Mouse (Mus musculus) heart, embryonic 16.5 days (tissue): ENCODE measurements around the gene Mtch1. TPM values are rescaled to one million over a fixed set of nuclear protein-coding genes. Genes with fewer than 3 reads are reported as not detected.
"Not testable (repeated sequence)": the region's sequence is repeated elsewhere in the genome, so short reads cannot be mapped to it uniquely, and the experiment has no call there.

Experiments
- ATAC-seq: fragments of 200-750 bp; cut with Nextera tagmentation; replicated peaks from 2 replicates; pipeline ENCODE4 v1.8.0; 2017; ENCODE audit warnings: moderate number of reproducible peaks; ENCODE audit not compliant: insufficient read depth, low FRiP score; ENCODE audit errors: extremely low read depth
- H3K27ac ChIP-seq: fragments of 300-500 bp; sonication (generic); 2 replicates; pipeline ENCODE4 v1.5.1; 2014; ENCODE audit warnings: mild to moderate bottlenecking, low read length, control low read depth, moderate library complexity
- H3K27me3 ChIP-seq: fragments of 300-500 bp; sonication (generic); 2 replicates; pipeline ENCODE4 v1.6.1; 2014; ENCODE audit warnings: low read length, mixed read lengths; ENCODE audit not compliant: control insufficient read depth, insufficient read depth
- H3K36me3 ChIP-seq: fragments of 300-500 bp; sonication (generic); 2 replicates; pipeline ENCODE4 v1.6.1; 2014; ENCODE audit not compliant: control insufficient read depth, insufficient read depth
- H3K4me1 ChIP-seq: fragments of 300-500 bp; sonication (generic); 2 replicates; pipeline ENCODE4 v1.6.1; 2014; ENCODE audit warnings: low read length, mixed read lengths; ENCODE audit not compliant: control insufficient read depth, insufficient read depth
- H3K4me2 ChIP-seq: fragments of 300-500 bp; sonication (generic); 2 replicates; pipeline ENCODE4 v1.6.1; 2014; ENCODE audit warnings: low read depth, mild to moderate bottlenecking, control low read depth, low read length
- H3K4me3 ChIP-seq: fragments of 300-500 bp; sonication (generic); 2 replicates; pipeline ENCODE4 v1.5.1; 2014; ENCODE audit warnings: mild to moderate bottlenecking, control low read depth, low read length
- H3K9ac ChIP-seq: fragments of 300-500 bp; sonication (generic); 2 replicates; pipeline ENCODE4 v1.6.1; 2014; ENCODE audit warnings: low read length, control low read depth
- H3K9me3 ChIP-seq: fragments of 300-500 bp; sonication (generic); replicated peaks from 2 replicates; pipeline ENCODE4 v1.6.1; 2016; ENCODE audit warnings: low read length; ENCODE audit not compliant: control insufficient read depth
- WGBS: fragments of 180-500 bp; shearing (Covaris S2); extraction: QIAGEN DNeasy Blood & Tissue Kit; methylation state at CpG from one replicate; pipeline ENCODE4 v1.1.7; 2014; 5-methylcytosine and 5-hydroxymethylcytosine counted together
- polyA plus RNA-seq: library from polyadenylated mRNA; unstranded; fragments of >200 nt; fragmentation: Nextera tagmentation; extraction: Ambion mirVana; gene quantifications from 2 replicates; pipeline ENCODE4 v1.2.1, GENCODE M21; 2015

The Mtch1 gene
- 220 and 273 TPM in 2 replicates for polyA plus RNA-seq

DNA sequence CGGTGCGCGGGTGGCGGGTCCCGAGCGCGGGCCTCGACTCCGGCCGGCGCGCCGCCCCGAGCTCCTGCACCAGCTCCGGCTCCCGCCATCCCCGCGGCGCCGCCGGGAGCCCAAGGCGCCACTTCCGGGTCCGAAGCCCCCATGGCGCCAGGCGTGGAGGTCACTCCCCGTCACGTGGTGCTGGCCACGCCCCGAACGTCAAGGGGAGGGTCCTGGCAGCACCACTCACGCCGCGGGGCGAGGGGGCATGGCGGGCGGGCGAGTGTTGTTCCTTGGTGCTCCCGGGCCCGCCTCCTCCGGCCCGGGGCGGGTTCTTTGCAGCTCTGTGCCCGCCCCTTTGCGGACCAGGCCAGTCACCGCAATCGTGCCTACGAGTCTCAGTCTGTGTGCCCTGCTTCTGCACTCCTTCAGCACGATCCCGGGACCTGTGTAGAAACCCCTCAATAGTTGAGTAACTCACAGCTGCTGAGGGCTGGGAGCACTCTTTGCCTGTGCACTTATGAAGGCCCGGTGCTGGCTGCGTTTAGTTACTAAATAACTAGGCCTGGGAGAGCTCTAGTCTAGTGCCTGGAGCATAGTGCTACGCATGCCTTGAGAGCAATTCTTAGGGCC lies at the start of gene Mtch1:
Gene Mtch1, minus strand, starts transcription at position 290 of the 612 bp plus-strand sequence.
- Histone ChIP-seq H3K36me3 (peaks cover 9% of the 10 kb centered on the region), H3K4me2 (peak within 1 kb of the TSS; percentile 77), H3K9me3 (no peaks in the 10 kb centered on the region), H3K9ac (peak within 1 kb of the TSS; percentile 87), H3K4me1 (peaks cover 25% of the 10 kb centered on the region), H3K27me3 (no peaks in the 10 kb centered on the region), H3K27ac (peak within 1 kb of the TSS; percentile 88), H3K4me3 (peak within 1 kb of the TSS; percentile 70)
- ATAC-seq = peak; percentile 97
- under 1% methylated on average over 53 of the region's 53 CpGs for WGBS

DNA sequence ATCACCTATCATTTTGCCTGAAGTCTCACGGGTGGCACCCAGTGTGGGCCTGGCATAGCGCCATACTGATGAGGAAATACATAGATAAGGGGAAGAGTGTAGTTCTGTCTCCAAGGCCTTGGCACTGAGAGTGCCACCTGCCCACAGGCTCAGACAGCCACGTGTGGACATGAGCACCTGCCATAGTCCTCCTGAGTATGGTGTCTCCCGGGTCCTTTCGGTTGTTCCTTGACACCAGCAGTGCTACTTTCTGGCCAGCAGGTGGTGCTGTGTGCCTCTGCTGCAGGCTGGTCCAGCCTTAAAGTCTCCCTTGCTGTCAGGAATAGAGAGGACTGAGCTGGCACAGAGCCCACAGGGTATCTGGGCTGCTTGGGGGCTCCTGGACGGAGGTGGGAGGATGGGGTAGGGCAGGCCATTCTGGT lies 49.1 kb upstream of the Mtch1 start:
- Histone ChIP-seq H3K9me3 (no peaks in the 10 kb centered on the region), H3K4me2 (peak overlapping the region; percentile 4; the same call in 1 of the 2 replicates), H3K9ac (0 out of 2 replicates have a peak overlapping the region, but pooled peaks have one; percentile 28), H3K4me1 (peaks cover 36% of the 10 kb centered on the region), H3K27me3 (no peaks in the 10 kb centered on the region), H3K27ac (peak overlapping the region; percentile 57; the same call in 1 of the 2 replicates), H3K4me3 (no peak overlapping the region), H3K36me3 (no peaks in the 10 kb centered on the region)
- WGBS = 16% methylated on average over 6 of the region's 6 CpGs
- peak; percentile 64 for ATAC-seq

DNA sequence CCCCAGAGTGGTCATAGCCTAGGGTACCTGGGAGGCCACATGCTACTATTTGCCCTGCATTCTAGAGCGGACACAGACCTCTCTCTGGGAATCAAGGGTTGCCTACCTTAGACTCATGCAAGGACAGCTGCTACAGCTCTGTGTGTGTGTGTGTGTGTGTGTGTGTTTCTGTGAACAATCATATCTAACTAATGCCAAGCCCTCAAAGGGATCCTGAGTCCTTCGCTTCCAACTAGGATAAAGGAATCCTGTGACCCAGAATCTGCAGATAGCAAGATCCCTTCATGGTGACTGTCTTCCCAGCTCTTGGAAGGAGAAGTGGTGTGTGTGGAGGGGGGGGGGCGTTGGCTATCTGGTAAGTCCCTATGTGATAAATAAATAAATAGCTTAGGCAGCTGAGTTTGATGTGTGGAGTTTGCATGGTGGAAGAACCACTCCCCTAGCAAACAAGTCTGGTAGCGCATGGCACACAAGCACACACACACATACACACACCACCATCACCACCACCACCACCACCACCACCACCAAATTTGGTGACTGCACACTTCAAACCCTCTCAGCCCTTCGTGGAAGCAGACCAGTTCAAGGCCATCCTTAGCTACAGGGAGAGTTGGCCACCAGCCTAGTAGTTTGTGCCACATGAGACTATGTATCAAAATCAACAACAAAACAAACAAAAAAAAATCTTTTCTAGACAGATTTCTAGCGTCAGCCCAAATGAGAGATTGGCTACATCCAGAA lies 48.5 kb upstream of the Mtch1 start:
- no peaks in the 10 kb centered on the region for H3K36me3 ChIP-seq
- H3K9me3 ChIP-seq = no peaks in the 10 kb centered on the region
- ATAC-seq = no peak
- peaks cover 36% of the 10 kb centered on the region for H3K4me1 ChIP-seq
- H3K4me2 ChIP-seq = no peak overlapping the region
- H3K27ac ChIP-seq = no peak overlapping the region
- no peaks in the 10 kb centered on the region for H3K27me3 ChIP-seq
- no peak overlapping the region for H3K4me3 ChIP-seq
- 53% methylated on average over 6 of the region's 6 CpGs for WGBS
- 0 out of 2 replicates have a peak overlapping the region, but pooled peaks have one; percentile 28 for H3K9ac ChIP-seq

DNA sequence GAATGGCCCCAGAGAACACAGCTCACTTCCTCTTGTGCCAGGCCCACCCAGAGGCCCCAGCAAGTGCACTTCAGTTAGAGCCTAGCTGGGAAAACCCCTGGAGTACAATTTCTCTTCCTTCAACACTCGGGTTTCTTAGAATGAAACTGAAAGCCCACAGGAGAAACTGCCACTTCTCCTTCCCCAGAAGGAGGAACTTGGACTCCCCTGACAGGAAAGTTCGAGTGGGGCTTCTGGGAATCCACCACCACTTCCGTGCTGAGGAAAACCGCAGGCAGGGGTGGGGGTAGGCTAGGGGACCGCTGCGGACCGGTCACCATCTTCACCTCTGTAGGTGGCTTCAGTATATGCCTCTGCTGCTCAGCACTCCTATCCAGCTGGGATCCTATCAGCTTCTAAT lies 47.6 kb upstream of the Mtch1 start:
- ATAC-seq = no peak
- Histone ChIP-seq H3K4me1 (peaks cover 36% of the 10 kb centered on the region), H3K27me3 (no peaks in the 10 kb centered on the region), H3K4me2 (peak overlapping the region; percentile 26; the same call in 1 of the 2 replicates), H3K4me3 (no peak overlapping the region), H3K9ac (peak overlapping the region; percentile 18), H3K27ac (peak overlapping the region; percentile 17; the same call in 1 of the 2 replicates), H3K36me3 (no peaks in the 10 kb centered on the region), H3K9me3 (no peaks in the 10 kb centered on the region)
- 54% methylated on average over 7 of the region's 7 CpGs for WGBS

DNA sequence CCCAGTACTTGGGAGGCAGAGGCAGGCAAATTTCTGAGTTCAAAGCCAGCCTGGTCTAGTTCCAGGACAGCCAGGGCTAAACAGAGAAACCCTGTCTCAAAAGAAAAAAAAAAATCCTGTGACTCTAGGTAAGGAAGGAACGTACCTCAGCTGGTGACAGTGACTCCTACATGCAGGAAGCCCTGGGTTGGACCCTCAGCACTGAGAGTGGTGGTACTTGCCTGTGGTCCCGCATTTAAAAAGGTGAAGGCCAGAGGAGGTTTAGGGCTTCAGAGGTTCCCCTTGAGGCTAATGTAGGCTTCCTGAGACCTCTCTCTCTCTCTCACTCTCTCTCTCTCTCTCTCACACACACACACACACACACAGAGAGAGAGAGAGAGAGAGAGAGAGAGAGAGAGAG lies 47.0 kb upstream of the Mtch1 start:
- H3K27me3 ChIP-seq, H3K36me3 ChIP-seq, H3K4me3 ChIP-seq, ATAC-seq, H3K4me2 ChIP-seq, H3K9me3 ChIP-seq, H3K9ac ChIP-seq: not testable (repeated sequence)
- peak overlapping the region; percentile 17; the same call in 1 of the 2 replicates for H3K27ac ChIP-seq
- peaks cover 35% of the 10 kb centered on the region for H3K4me1 ChIP-seq
- WGBS = 82% methylated on average over 2 of the region's 2 CpGs

DNA sequence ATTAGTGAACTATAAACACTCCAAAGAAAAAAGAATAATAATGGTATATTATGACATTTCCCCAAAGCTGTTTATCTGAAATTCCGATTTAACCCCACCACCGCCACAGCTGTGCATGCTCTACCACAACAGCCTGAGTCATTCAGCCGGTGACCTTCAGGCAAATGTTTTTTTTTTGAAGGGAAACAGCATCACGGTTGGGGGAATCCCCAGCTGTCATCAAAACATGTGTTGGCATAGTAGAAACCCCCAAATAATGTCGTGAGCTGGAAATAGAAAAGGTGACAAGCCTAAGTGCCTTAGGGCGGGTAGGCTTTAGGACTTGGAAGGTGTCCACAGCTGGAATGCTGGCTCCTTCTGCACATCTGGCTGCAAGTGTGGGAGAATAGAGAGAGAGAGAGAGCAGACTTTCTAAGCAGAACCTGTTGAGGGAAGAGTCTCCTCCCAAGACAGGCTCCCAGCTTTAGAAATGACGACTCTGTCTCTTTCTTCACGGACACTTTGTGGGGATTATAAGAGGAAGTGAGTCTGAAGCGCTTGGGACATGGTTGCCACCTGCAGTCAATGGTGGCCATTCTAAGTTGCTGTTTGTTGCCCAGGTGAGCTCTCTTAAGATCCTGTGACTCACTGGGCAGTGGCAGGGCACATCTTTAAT lies 46.5 kb upstream of the Mtch1 start:
- Histone ChIP-seq H3K4me1 (peaks cover 33% of the 10 kb centered on the region), H3K4me2 (no peak overlapping the region), H3K27ac (no peak overlapping the region), H3K9me3 (no peaks in the 10 kb centered on the region), H3K27me3 (no peaks in the 10 kb centered on the region), H3K4me3 (no peak overlapping the region), H3K9ac (peak overlapping the region; percentile 10; the same call in 1 of the 2 replicates), H3K36me3 (no peaks in the 10 kb centered on the region)
- no peak for ATAC-seq
- 33% methylated on average over 9 of the region's 9 CpGs for WGBS

DNA sequence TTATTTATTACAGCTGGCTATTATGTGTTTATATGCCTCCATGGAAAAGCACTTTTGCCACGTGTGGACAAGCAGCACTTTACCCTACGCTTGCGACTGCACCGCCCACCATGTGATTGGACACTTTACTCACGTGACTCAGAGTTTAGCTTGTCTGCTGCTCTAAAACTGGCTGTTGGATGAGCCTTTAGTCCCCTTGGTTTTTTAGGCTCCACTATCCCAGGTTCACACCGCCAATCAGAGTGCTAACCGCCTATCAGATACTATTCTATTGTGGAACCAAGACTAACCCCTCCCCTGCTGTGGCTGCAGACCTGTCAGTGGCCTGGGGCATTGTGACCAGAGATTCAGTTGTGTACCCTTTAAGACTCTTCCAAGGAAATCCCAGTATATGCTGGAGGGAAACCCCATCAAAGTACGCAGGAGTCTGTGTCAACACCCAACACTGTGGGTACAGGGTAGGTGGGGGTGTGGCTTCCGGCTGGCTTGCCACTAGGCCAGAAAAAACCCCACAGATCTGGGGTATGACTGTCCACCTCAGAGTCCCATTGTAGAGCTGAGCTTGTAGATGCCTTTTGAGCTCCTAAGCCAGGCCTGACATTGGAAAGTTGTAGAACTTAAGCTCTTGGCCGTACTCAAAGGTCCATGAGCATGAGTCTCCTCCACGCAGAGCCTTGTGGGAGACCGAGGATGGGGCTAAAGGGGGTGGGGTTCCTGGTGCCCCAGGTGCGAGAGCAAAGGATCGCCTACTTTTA lies 45.8 kb upstream of the Mtch1 start:
- Histone ChIP-seq H3K9me3 (no peaks in the 10 kb centered on the region), H3K36me3 (no peaks in the 10 kb centered on the region), H3K4me3 (no peak overlapping the region), H3K4me1 (peaks cover 31% of the 10 kb centered on the region), H3K9ac (no peak overlapping the region), H3K27me3 (no peaks in the 10 kb centered on the region), H3K27ac (no peak overlapping the region), H3K4me2 (no peak overlapping the region)
- WGBS = 59% methylated on average over 14 of the region's 14 CpGs
- no peak for ATAC-seq

DNA sequence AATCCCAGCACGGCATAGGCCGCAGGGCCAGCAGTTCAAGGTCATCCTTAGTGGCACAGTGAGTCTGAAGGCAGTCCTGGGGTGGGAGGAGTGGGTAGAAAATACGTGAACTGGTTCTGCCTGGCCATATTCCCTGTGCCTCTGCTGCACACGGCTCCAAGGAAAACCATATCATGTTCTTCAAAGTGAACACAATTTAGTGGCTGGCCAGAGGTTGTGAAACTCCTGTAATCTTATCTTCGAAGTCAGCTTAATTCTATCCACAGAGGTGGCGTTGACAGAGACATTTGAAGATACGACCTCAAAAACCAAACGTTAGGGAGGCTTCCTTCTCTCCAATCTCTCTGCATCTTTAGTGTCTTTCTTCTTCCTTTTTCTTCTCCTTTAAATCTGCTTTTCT lies 43.5 kb upstream of the Mtch1 start:
- ATAC-seq = no peak
- Histone ChIP-seq H3K9me3 (no peaks in the 10 kb centered on the region), H3K4me1 (peaks cover 14% of the 10 kb centered on the region; the same call in 1 of the 2 replicates), H3K36me3 (no peaks in the 10 kb centered on the region), H3K4me2 (no peak overlapping the region), H3K27me3 (no peaks in the 10 kb centered on the region), H3K4me3 (no peak overlapping the region), H3K9ac (no peak overlapping the region), H3K27ac (no peak overlapping the region)
- WGBS = 35% methylated on average over 8 of the region's 8 CpGs
